9 mouse cellular contexts compared by ENCODE assay signal in the genomic region with DNA sequence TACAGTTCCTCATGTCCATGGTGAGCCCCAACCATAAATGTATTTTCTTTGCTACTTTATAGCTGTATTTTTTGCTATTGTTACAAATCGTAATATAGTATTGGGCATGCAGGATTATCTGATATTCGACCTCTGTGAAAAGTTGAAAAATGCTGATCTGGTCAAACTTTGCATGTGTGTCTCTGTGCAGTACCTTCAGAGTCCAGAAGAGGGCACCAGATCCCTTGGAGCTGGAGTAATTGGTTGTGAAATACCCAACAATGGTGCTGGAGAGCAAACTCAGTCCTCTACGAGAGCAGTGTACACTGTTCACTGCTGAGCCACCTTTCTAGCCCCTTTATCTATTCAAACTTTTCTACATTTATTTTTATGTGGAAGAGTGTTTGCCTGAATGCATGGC. TPM values are rescaled to one million over a fixed set of nuclear protein-coding genes. Genes with fewer than 3 reads are reported as not detected.
A peak's percentile ranks its signal among the peaks of the same experiment; 100 is the strongest.
DNase-seq lines count a peak whose midpoint lies in the region; ATAC-seq and TF ChIP-seq lines count a peak whose summit lies in the region.
"Had no signal": no experiment of that assay in that cellular context is flagged by ENCODE, and none has a peak within 500 bp of the region (broad histone marks: within the 10 kb centered on the region; RNA-seq: fewer than 3 reads in every experiment).

No protein-coding gene starts in this region.

- peak; percentile 58 to 66 for DNase-seq in cerebellum, adult 18-20 months
- peak; percentile 25 for DNase-seq in right cerebral cortex, adult 18-20 months
- DNase-seq in right cerebral cortex, postnatal 36 days (ENCODE audit: low spot score in 2 of 2), result no peak
- peak; percentile 83 for DNase-seq in kidney, postnatal 10 days
- DNase-seq in lung, postnatal 25 days (ENCODE audit: low spot score), result peak; percentile 73
- peak; percentile 54 to 77 for DNase-seq in spleen, postnatal 14 days (ENCODE audit: low spot score in 2 of 2)

- TF ChIP-seq POLR2A in cortical plate, adult 2 months (IDR thresholded peaks at IDR 0.05; ENCODE audit: extremely low read depth, insufficient read depth, low read length), result no peak

- no peak overlapping the region for H3K27ac ChIP-seq in cortical plate, adult 2 months (ENCODE audit: insufficient read depth, low read length)
- H3K27ac ChIP-seq: neural tube, embryonic 13.5 days had no signal

- H3K4me3 ChIP-seq in cortical plate, adult 2 months (ENCODE audit: insufficient read depth, low read length), result no peak overlapping the region
- H3K4me3 ChIP-seq: neural tube, embryonic 13.5 days had no signal

- no peak for ATAC-seq in cerebellum, adult (ENCODE audit: insufficient number of reproducible peaks, low FRiP score, low TSS enrichment)

- no peaks in the 10 kb centered on the region for H3K4me1 ChIP-seq in cortical plate, adult 2 months (ENCODE audit: control insufficient read depth, insufficient read depth, low read length)
- H3K4me1 ChIP-seq: neural tube, embryonic 13.5 days had no signal

- TF ChIP-seq CTCF in cortical plate, adult 2 months (IDR thresholded peaks at IDR 0.05; ENCODE audit: extremely low read depth, insufficient read depth, low read length), result peak; percentile 86

RNA-seq across cellular contexts. Expression of a gene that starts 13.6 kb away (rescaled TPM):
- 151 and 157 TPM in 2 replicates for polyA plus RNA-seq in cortical plate, adult 2 months (2012; rRNA removed)

RNA-seq across cellular contexts. Expression of a gene that starts 28.3 kb away (rescaled TPM):
- 30.7 and 31.5 TPM in 2 replicates for polyA plus RNA-seq in cortical plate, adult 2 months (2012; rRNA removed)

RNA-seq across cellular contexts. Expression of a gene that starts 28.4 kb away (rescaled TPM):
- polyA plus RNA-seq in cortical plate, adult 2 months (2012; rRNA removed), result 16.4 and 19.3 TPM in 2 replicates

Comparison
In these comparisons a context has a peak if more than half of its experiments do, and no peak if none do; other contexts are left out.
1. DNase-seq: peak in cerebellum, adult 18-20 months (2 of 2), right cerebral cortex, adult 18-20 months (single experiment), kidney, postnatal 10 days (single experiment), lung, postnatal 25 days (single experiment) and spleen, postnatal 14 days (2 of 2); none in right cerebral cortex, postnatal 36 days (0 of 2).